Mouse (Mus musculus): ENCODE data around the gene Galr3.

- TF ChIP-seq CTCF (IDR thresholded peaks at IDR 0.05; ENCODE audit: low read depth) (no peak), EP300 (IDR thresholded peaks at IDR 0.05; ENCODE audit: low read depth) (no peak)
Observed at GRCm38 (mm10) chr15:78992925-78993324, 48.8 kb upstream of the Galr3 start.

Measured in heart, postnatal 0 days (tissue).